Mouse (Mus musculus) MEL (cell line): ENCODE measurements around the gene Pbx2. TPM values are rescaled to one million over a fixed set of nuclear protein-coding genes. Genes with fewer than 3 reads are reported as not detected.

Experiments
- DNase-seq: peaks from one replicate; pipeline ENCODE4 v3.0.0; 2011; ENCODE audit warnings: low read depth, low spot score
- H3K27ac ChIP-seq: 2 replicates; pipeline ENCODE4 v1.5.1; 2012; ENCODE audit warnings: low read depth, mild to moderate bottlenecking, control low read depth, low read length, moderate library complexity; ENCODE audit not compliant: control insufficient read depth
- H3K27me3 ChIP-seq, 2 experiments: fragments of 150-350 bp in 1 of 2; sonication (generic) in 1 of 2; 2 replicates each; pipeline ENCODE4 v1.6.1; 2012; ENCODE audit warnings: low read length in 2 of 2, mild to moderate bottlenecking in 2 of 2, improper control_type of control experiment in 1 of 2, moderate library complexity in 1 of 2; ENCODE audit not compliant: insufficient read depth in 2 of 2, control insufficient read depth in 1 of 2
- H3K36me3 ChIP-seq, 2 experiments: 2 replicates each; pipeline ENCODE4 v1.6.1; 2012 to 2014; ENCODE audit warnings: low read length in 2 of 2, improper control_type of control experiment in 1 of 2, inconsistent platforms in 1 of 2, mild to moderate bottlenecking in 1 of 2; ENCODE audit not compliant: insufficient read depth in 2 of 2, control insufficient read depth in 1 of 2
- H3K4me1 ChIP-seq, 2 experiments: fragments of 150-350 bp in 1 of 2; sonication (generic) in 1 of 2; 2 replicates each; pipeline ENCODE4 v1.6.1; 2012; ENCODE audit warnings: low read length in 2 of 2, improper control_type of control experiment in 1 of 2, mild to moderate bottlenecking in 1 of 2; ENCODE audit not compliant: insufficient read depth in 2 of 2, control insufficient read depth in 1 of 2
- H3K4me3 ChIP-seq, 2 experiments: fragments of 150-350 bp in 1 of 2; sonication (generic) in 1 of 2; 2 replicates each; pipeline ENCODE4 v1.5.1; 2012; ENCODE audit warnings: low read depth in 2 of 2, low read length in 2 of 2, mild to moderate bottlenecking in 2 of 2, moderate library complexity in 2 of 2, control low read depth in 1 of 2, improper control_type of control experiment in 1 of 2; ENCODE audit not compliant: control insufficient read depth in 1 of 2, insufficient read depth in 1 of 2
- H3K79me2 ChIP-seq: 2 replicates; pipeline ENCODE4 v1.6.1; 2012; ENCODE audit warnings: mild to moderate bottlenecking, low read length, moderate library complexity; ENCODE audit not compliant: control insufficient read depth, poor library complexity, insufficient read depth
- H3K9ac ChIP-seq: 2 replicates; pipeline ENCODE4 v1.6.1; 2012; ENCODE audit warnings: low read depth, mild to moderate bottlenecking, control low read depth, low read length, moderate library complexity; ENCODE audit not compliant: control insufficient read depth, poor library complexity, severe bottlenecking
- H3K9me3 ChIP-seq: fragments of 150-350 bp; sonication (generic); replicated peaks from 2 replicates; pipeline ENCODE4 v1.6.1; 2012; ENCODE audit warnings: mild to moderate bottlenecking, low read length, improper control_type of control experiment, moderate library complexity; ENCODE audit not compliant: insufficient read depth
- BHLHE40 ChIP-seq: IDR thresholded peaks from 2 replicates; pipeline ENCODE4 v1.6.1; 2012; ENCODE audit warnings: low read depth, mild to moderate bottlenecking, inconsistent platforms, low read length, improper control_type of control experiment, borderline replicate concordance
- CHD1 ChIP-seq: IDR thresholded peaks from 2 replicates; pipeline ENCODE4 v1.6.1; 2012; ENCODE audit warnings: low read depth, mild to moderate bottlenecking, inconsistent platforms, low read length, improper control_type of control experiment
- CHD2 ChIP-seq: IDR thresholded peaks from 2 replicates; pipeline ENCODE4 v1.6.1; 2011; ENCODE audit warnings: low read length, improper control_type of control experiment
- CTCF ChIP-seq, 3 experiments: IDR thresholded peaks in 2 of 3; conservative IDR thresholded peaks in 1 of 3; 2 replicates each; pipeline ENCODE4 v1.5.1; 2011 to 2012; ENCODE audit warnings: low read length in 3 of 3, low read depth in 2 of 3, mild to moderate bottlenecking in 2 of 3, improper control_type of control experiment in 1 of 3, inconsistent platforms in 1 of 3, mixed read lengths in 1 of 3, moderate library complexity in 1 of 3; ENCODE audit not compliant: control insufficient read depth in 1 of 3, insufficient read depth in 1 of 3, poor library complexity in 1 of 3, severe bottlenecking in 1 of 3
- ELF1 ChIP-seq: IDR thresholded peaks from 2 replicates; pipeline ENCODE4 v1.6.1; 2014; ENCODE audit warnings: low read depth, mild to moderate bottlenecking, inconsistent platforms, low read length, improper control_type of control experiment, moderate library complexity
- EP300 ChIP-seq, 2 experiments: IDR thresholded peaks; 2 replicates each; pipeline ENCODE4 v1.6.1; 2011; ENCODE audit warnings: improper control_type of control experiment in 2 of 2, low read length in 2 of 2, low read depth in 1 of 2, mild to moderate bottlenecking in 1 of 2
- ETS1 ChIP-seq: IDR thresholded peaks from 2 replicates; pipeline ENCODE4 v1.6.1; 2012; ENCODE audit warnings: low read depth, mild to moderate bottlenecking, inconsistent platforms, low read length, improper control_type of control experiment, moderate library complexity
- GABPA ChIP-seq: IDR thresholded peaks from 2 replicates; pipeline ENCODE4 v1.6.1; 2012; ENCODE audit warnings: low read depth, mild to moderate bottlenecking, inconsistent platforms, low read length, improper control_type of control experiment, moderate library complexity
- HCFC1 ChIP-seq: IDR thresholded peaks from 2 replicates; pipeline ENCODE4 v1.6.1; 2012; ENCODE audit warnings: low read depth, mild to moderate bottlenecking, inconsistent platforms, low read length, improper control_type of control experiment, moderate library complexity
- JUND ChIP-seq: IDR thresholded peaks from 2 replicates; pipeline ENCODE4 v1.6.1; 2011; ENCODE audit warnings: low read depth, mild to moderate bottlenecking, improper control_type of control experiment, low read length
- MAFK ChIP-seq: IDR thresholded peaks from 2 replicates; pipeline ENCODE4 v1.6.1; 2011; ENCODE audit warnings: low read depth, mild to moderate bottlenecking, low read length, improper control_type of control experiment, borderline replicate concordance
- MAX ChIP-seq: IDR thresholded peaks from 2 replicates; pipeline ENCODE4 v1.6.1; 2011; ENCODE audit warnings: low read length, improper control_type of control experiment
- MAZ ChIP-seq: IDR thresholded peaks from 2 replicates; pipeline ENCODE4 v1.6.1; 2012; ENCODE audit warnings: low read depth, mild to moderate bottlenecking, inconsistent platforms, low read length, improper control_type of control experiment
- MEF2A ChIP-seq: IDR thresholded peaks from 2 replicates; pipeline ENCODE4 v1.6.1; 2014; ENCODE audit warnings: low read depth, mild to moderate bottlenecking, inconsistent platforms, low read length, improper control_type of control experiment; ENCODE audit not compliant: poor library complexity, insufficient replicate concordance, severe bottlenecking; ENCODE audit errors: extremely low read depth
- MXI1 ChIP-seq: IDR thresholded peaks from 2 replicates; pipeline ENCODE4 v1.6.1; 2011; ENCODE audit warnings: mild to moderate bottlenecking, low read depth, low read length, improper control_type of control experiment
- MYB ChIP-seq: IDR thresholded peaks from 2 replicates; pipeline ENCODE4 v1.6.1; 2011; ENCODE audit warnings: mild to moderate bottlenecking, low read depth, low read length, improper control_type of control experiment
- NELFE ChIP-seq: IDR thresholded peaks from 2 replicates; pipeline ENCODE4 v1.6.1; 2011; ENCODE audit warnings: low read depth, low read length, improper control_type of control experiment
- NRF1 ChIP-seq: IDR thresholded peaks from 2 replicates; pipeline ENCODE4 v1.6.1; 2014; ENCODE audit warnings: low read depth, mild to moderate bottlenecking, inconsistent platforms, low read length, improper control_type of control experiment, moderate library complexity; ENCODE audit not compliant: poor library complexity, insufficient read depth, severe bottlenecking
- POLR2A ChIP-seq, 2 experiments: IDR thresholded peaks; 2 replicates each; pipeline ENCODE4 v1.6.1; 2011 to 2012; ENCODE audit warnings: low read length in 2 of 2, mild to moderate bottlenecking in 2 of 2, control low read depth in 1 of 2, improper control_type of control experiment in 1 of 2, low read depth in 1 of 2, moderate library complexity in 1 of 2; ENCODE audit not compliant: control insufficient read depth in 1 of 2, insufficient read depth in 1 of 2, poor library complexity in 1 of 2
- POLR2AphosphoS2 ChIP-seq: IDR thresholded peaks from 2 replicates; pipeline ENCODE4 v1.6.1; 2011; ENCODE audit warnings: low read length, improper control_type of control experiment
- POLR2AphosphoS5 ChIP-seq: IDR thresholded peaks from 2 replicates; pipeline ENCODE4 v1.6.1; 2012; ENCODE audit warnings: low read depth, borderline replicate concordance, mild to moderate bottlenecking, inconsistent platforms, low read length, moderate library complexity, mixed read lengths
- RAD21 ChIP-seq: IDR thresholded peaks from 2 replicates; pipeline ENCODE4 v1.6.1; 2011; ENCODE audit warnings: mild to moderate bottlenecking, low read depth, low read length, improper control_type of control experiment
- RCOR1 ChIP-seq: IDR thresholded peaks from 2 replicates; pipeline ENCODE4 v1.6.1; 2012; ENCODE audit warnings: low read depth, mild to moderate bottlenecking, inconsistent platforms, low read length, improper control_type of control experiment
- SIN3A ChIP-seq: IDR thresholded peaks from 2 replicates; pipeline ENCODE4 v1.6.1; 2012; ENCODE audit warnings: low read length, improper control_type of control experiment, inconsistent platforms
- SMC3 ChIP-seq: IDR thresholded peaks from 2 replicates; pipeline ENCODE4 v1.6.1; 2011; ENCODE audit warnings: low read depth, low read length, improper control_type of control experiment
- TBP ChIP-seq: IDR thresholded peaks from 2 replicates; pipeline ENCODE4 v1.8.0; 2011; ENCODE audit warnings: low read depth, low read length, improper control_type of control experiment
- TCF12 ChIP-seq: IDR thresholded peaks from 2 replicates; pipeline ENCODE4 v1.6.1; 2014; ENCODE audit warnings: low read depth, mild to moderate bottlenecking, inconsistent platforms, low read length, improper control_type of control experiment, moderate library complexity
- USF1 ChIP-seq: IDR thresholded peaks from 2 replicates; pipeline ENCODE4 v1.6.1; 2014; ENCODE audit warnings: low read depth, mild to moderate bottlenecking, inconsistent platforms, low read length, improper control_type of control experiment, moderate library complexity
- USF2 ChIP-seq, 2 experiments: IDR thresholded peaks; 2 replicates each; pipeline ENCODE4 v1.6.1; 2011 to 2012; ENCODE audit warnings: improper control_type of control experiment in 2 of 2, low read length in 2 of 2, borderline replicate concordance in 1 of 2, inconsistent platforms in 1 of 2, low read depth in 1 of 2, mild to moderate bottlenecking in 1 of 2; ENCODE audit not compliant: insufficient read depth in 1 of 2
- ZMIZ1 ChIP-seq: IDR thresholded peaks from 2 replicates; pipeline ENCODE4 v1.6.1; 2012; ENCODE audit warnings: low read depth, mild to moderate bottlenecking, inconsistent platforms, low read length, improper control_type of control experiment, moderate library complexity
- polyA plus RNA-seq, 2 experiments: library from polyadenylated mRNA; stranded (reverse) in 1 of 2; unstranded in 1 of 2; fragments of >175 nt in 1 of 2; fragments of >200 nt in 1 of 2; gene quantifications; 2 replicates each; pipeline versions ENCODE4 v1.2.1 to v1.2.4; 2012; ENCODE audit warnings: low replicate concordance in 2 of 2, low read depth in 1 of 2; ENCODE audit not compliant: insufficient read length in 2 of 2, insufficient read depth in 1 of 2, missing spikeins in 1 of 2
- total RNA-seq: library from RNA; depleted of rRNA; stranded (reverse); fragments of 300-350 nt; gene quantifications from 2 replicates; pipeline ENCODE4 v1.2.3, GENCODE M21; 2012

Gene Pbx2
- total and polyA plus RNA-seq, 3 experiments, result 40.3 to 76.7 TPM; not detected in 1

- Histone ChIP-seq H3K9me3 (no peaks in the 10 kb centered on the region), H3K4me3 (peak overlapping the region; percentile 95 to 99), H3K27me3 (no peaks in the 10 kb centered on the region), H3K79me2 (peaks cover 53% of the 10 kb centered on the region), H3K36me3 (peaks cover 0 to 10% of the 10 kb centered on the region in 2 experiments; a peak in 2 of 4 replicates), H3K9ac (peak overlapping the region; percentile 98), H3K4me1 (peaks cover 6 to 26% of the 10 kb centered on the region in 2 experiments; a peak in 3 of 4 replicates), H3K27ac (peak overlapping the region; percentile 87)
- TF ChIP-seq MAZ (peak; percentile 97; the same call in 1 of the 2 replicates), CHD2 (peak; percentile 29; the same call in 1 of the 2 replicates), JUND (no peak), TCF12 (peak; percentile 64), ELF1 (peak; percentile 86), ETS1 (0 out of 2 replicates have a peak, but pooled peaks have one; percentile 15), MYB (no peak), MAX (no peak), NELFE (peak; percentile 92), POLR2AphosphoS2 (peak; percentile 86), GABPA (no peak), TBP (peak; percentile 69), NRF1 (0 out of 2 replicates have a peak, but pooled peaks have one; percentile 22), SIN3A (peak; percentile 78), ZMIZ1 (peak; percentile 71), EP300 (IDR thresholded peaks at IDR 0.05; ENCODE audit: low read depth in 1 of 2, low read length in 2 of 2) (0 out of 4 replicates have a peak, but pooled peaks of 1 of the 2 experiments have one; percentile 14), MXI1 (peak; percentile 64), POLR2AphosphoS5 (no peak), HCFC1 (peak; percentile 85), USF2 (IDR thresholded peaks at IDR 0.05; ENCODE audit: borderline replicate concordance in 1 of 2, insufficient read depth in 1 of 2, low read depth in 1 of 2, low read length in 2 of 2) (no peak), BHLHE40 (no peak), CTCF (IDR thresholded peaks at IDR 0.05 in 2 of 3, conservative IDR thresholded peaks at IDR 0.05 in 1 of 3; ENCODE audit: control insufficient read depth in 1 of 3, insufficient read depth in 1 of 3, low read depth in 2 of 3, low read length in 3 of 3, poor library complexity in 1 of 3, severe bottlenecking in 1 of 3) (no peak), CHD1 (no peak; the same call in 1 of the 2 replicates), POLR2A (IDR thresholded peaks at IDR 0.05; ENCODE audit: control insufficient read depth in 1 of 2, insufficient read depth in 1 of 2, low read depth in 1 of 2, low read length in 2 of 2, poor library complexity in 1 of 2) (peak; percentile 81 to 94), RAD21 (no peak), USF1 (no peak), MAFK (no peak), SMC3 (no peak), MEF2A (no peak), RCOR1 (no peak)
- DNase-seq, result peak; percentile 96
Observed at GRCm38 (mm10) chr17:34605609-34606008, 14.5 kb downstream of the Pbx2 start.
